Comparison of ENCODE assay signal across 9 mouse cellular contexts in genomic region chr3:103419761-103420620, GRCm38 (mm10).
DNase-seq lines count a peak whose midpoint lies in the region; ATAC-seq lines count a peak whose summit lies in the region.
"Had no signal": no experiment of that assay in that cellular context is flagged by ENCODE, and none has a peak within 500 bp of the region (broad histone marks: within the 10 kb centered on the region; RNA-seq: fewer than 3 reads in every experiment).

No protein-coding gene starts in this region.

- DNase-seq in CD4-positive, CD25-positive, alpha-beta regulatory T cell, adult 2 months (ENCODE audit: low read depth, low spot score): peak; percentile 28
- peak; percentile 83 for DNase-seq in embryo, embryonic 10 days (ENCODE audit: low spot score)
- peak; percentile 49 to 61 for DNase-seq in kidney, adult 8-10 months
- DNase-seq in T-cell, adult 2 months (ENCODE audit: low spot score): no peak

- peak overlapping the region; percentile 80 for H3K27ac ChIP-seq in heart, embryonic 11.5 days (ENCODE audit: low read depth, low read length)
- peak overlapping the region; percentile 74 for H3K27ac ChIP-seq in midbrain, embryonic 12.5 days (replicated peaks)

- 31% methylated on average over 4 of the region's 4 CpGs for WGBS in heart, embryonic 11.5 days (ENCODE audit: insufficient replicate concordance)
- 15% methylated on average over 4 of the region's 4 CpGs for WGBS in midbrain, embryonic 12.5 days

- no peaks in the 10 kb centered on the region for H3K9me3 ChIP-seq in heart, embryonic 11.5 days (replicated peaks; ENCODE audit: control insufficient read depth, low read length)
- no peaks in the 10 kb centered on the region for H3K9me3 ChIP-seq in midbrain, embryonic 12.5 days

- no peaks in the 10 kb centered on the region; the same call in 1 of the 2 replicates for H3K36me3 ChIP-seq in heart, embryonic 11.5 days (ENCODE audit: control insufficient read depth, insufficient read depth, low read length)
- no peaks in the 10 kb centered on the region for H3K36me3 ChIP-seq in midbrain, embryonic 12.5 days

- no peak for ATAC-seq in CD4-positive, CD25-positive, alpha-beta regulatory T cell, adult 4 months
- ATAC-seq in heart, embryonic 11.5 days (replicated peaks; ENCODE audit: insufficient number of reproducible peaks, low FRiP score, low TSS enrichment): peak; percentile 73
- peak; percentile 59; the same call in 1 of the 2 replicates for ATAC-seq in midbrain, embryonic 12.5 days (ENCODE audit: low FRiP score, low read depth)
- no peak for ATAC-seq in erythroid progenitor cell, adult 5-6 weeks (replicated peaks; ENCODE audit: low FRiP score, poor library complexity, severe bottlenecking)

- no peaks in the 10 kb centered on the region for H3K27me3 ChIP-seq in heart, embryonic 11.5 days (ENCODE audit: control insufficient read depth, insufficient read depth, low read length)
- no peaks in the 10 kb centered on the region for H3K27me3 ChIP-seq in midbrain, embryonic 12.5 days

- H3K4me2 ChIP-seq in heart, embryonic 11.5 days: no peak overlapping the region
- H3K4me2 ChIP-seq in midbrain, embryonic 12.5 days (replicated peaks): no peak overlapping the region

- no peak overlapping the region for H3K4me3 ChIP-seq in heart, embryonic 11.5 days (ENCODE audit: low read depth, low read length)
- H3K4me3 ChIP-seq in midbrain, embryonic 12.5 days: no peak overlapping the region
- H3K4me3 ChIP-seq: erythroblast, embryonic 14.5 days had no signal

- H3K4me1 ChIP-seq in heart, embryonic 11.5 days (ENCODE audit: control insufficient read depth, insufficient read depth, low read length): peaks cover 18% of the 10 kb centered on the region
- peaks cover 27% of the 10 kb centered on the region for H3K4me1 ChIP-seq in midbrain, embryonic 12.5 days

- H3K9ac ChIP-seq in heart, embryonic 11.5 days (ENCODE audit: low read depth, low read length): no peak overlapping the region
- H3K9ac ChIP-seq in midbrain, embryonic 12.5 days (replicated peaks): no peak overlapping the region

Comparison
In these comparisons a context has a peak if more than half of its experiments do, and no peak if none do; other contexts are left out.
1. ATAC-seq: peak in heart, embryonic 11.5 days (single experiment) and midbrain, embryonic 12.5 days (single experiment); none in CD4-positive, CD25-positive, alpha-beta regulatory T cell, adult 4 months (single experiment) and erythroid progenitor cell, adult 5-6 weeks (single experiment).